Mouse (Mus musculus) heart, embryonic 10.5 days (tissue): ENCODE data around the gene Epdr1. TPM values are rescaled to one million over a fixed set of nuclear protein-coding genes. Genes with fewer than 3 reads are reported as not detected.
A peak's percentile ranks its signal among the peaks of the same experiment; 100 is the strongest.

Source experiments
- DNase-seq: peaks from one replicate; pipeline ENCODE4 v3.0.0-alpha.2; 2017; ENCODE audit warnings: low spot score
- H3K27ac ChIP-seq: fragments of 300-500 bp; sonication (generic); 2 replicates; pipeline ENCODE4 v1.5.1; 2016; ENCODE audit warnings: mild to moderate bottlenecking
- H3K27me3 ChIP-seq: fragments of 300-500 bp; sonication (generic); 2 replicates; pipeline ENCODE4 v1.6.1; 2016; ENCODE audit warnings: mild to moderate bottlenecking; ENCODE audit not compliant: poor library complexity, insufficient read depth, severe bottlenecking
- H3K36me3 ChIP-seq: fragments of 300-500 bp; sonication (generic); 2 replicates; pipeline ENCODE4 v1.6.1; 2016; ENCODE audit warnings: mild to moderate bottlenecking, moderate library complexity
- H3K4me1 ChIP-seq: fragments of 300-500 bp; sonication (generic); 2 replicates; pipeline ENCODE4 v1.6.1; 2016; ENCODE audit warnings: mild to moderate bottlenecking
- H3K4me3 ChIP-seq: fragments of 300-500 bp; sonication (generic); 2 replicates; pipeline ENCODE4 v1.5.1; 2016; ENCODE audit warnings: mild to moderate bottlenecking, moderate library complexity
- H3K9me3 ChIP-seq: fragments of 300-500 bp; sonication (generic); 2 replicates; pipeline ENCODE4 v1.6.1; 2016; ENCODE audit warnings: mild to moderate bottlenecking, moderate library complexity
- WGBS: fragments of 180-500 bp; shearing (Covaris S2); methylation state at CpG from one replicate; pipeline ENCODE4 v1.1.7; 2016; 5-methylcytosine and 5-hydroxymethylcytosine counted together
- polyA plus RNA-seq: library from polyadenylated mRNA; unstranded; fragments of >200 nt; fragmentation: Nextera tagmentation; extraction: Ambion mirVana; gene quantifications from 2 replicates; pipeline ENCODE4 v1.2.1, GENCODE M21; 2016

Epdr1 gene
- 21.0 and 33.2 TPM in 2 replicates for polyA plus RNA-seq

GRCm38 (mm10) chr13:19619216-19619927 lies at the start of gene Epdr1:
Gene Epdr1 (minus strand): TSS chr13:19619927.
- H3K9me3 ChIP-seq = no peaks in the 10 kb centered on the region
- peak within 1 kb of the TSS; percentile 94 for H3K27ac ChIP-seq
- H3K36me3 ChIP-seq = no peaks in the 10 kb centered on the region
- H3K4me1 ChIP-seq = peaks cover 14% of the 10 kb centered on the region
- WGBS = under 1% methylated on average over 46 of the region's 46 CpGs
- peak within 1 kb of the TSS; percentile 89 for H3K4me3 ChIP-seq
- peaks cover 24% of the 10 kb centered on the region for H3K27me3 ChIP-seq
- peak; percentile 86 for DNase-seq

- WGBS = 74% methylated on average over 4 of the region's 4 CpGs
- H3K4me3 ChIP-seq = no peak overlapping the region
- no peaks in the 10 kb centered on the region for H3K4me1 ChIP-seq
- no peaks in the 10 kb centered on the region for H3K27me3 ChIP-seq
- H3K27ac ChIP-seq = no peak overlapping the region
- no peak for DNase-seq
- H3K9me3 ChIP-seq = no peaks in the 10 kb centered on the region
- no peaks in the 10 kb centered on the region for H3K36me3 ChIP-seq
Measured at GRCm38 (mm10) chr13:19668355-19669140, 48.8 kb upstream of the Epdr1 start.

GRCm38 (mm10) chr13:19652405-19652804 lies 32.7 kb upstream of the Epdr1 start:
- Histone ChIP-seq H3K27ac (no peak overlapping the region), H3K36me3 (no peaks in the 10 kb centered on the region), H3K4me3 (no peak overlapping the region), H3K27me3 (no peaks in the 10 kb centered on the region), H3K9me3 (no peaks in the 10 kb centered on the region), H3K4me1 (no peaks in the 10 kb centered on the region)
- WGBS = 79% methylated on average over 2 of the region's 2 CpGs
- no peak for DNase-seq

- WGBS = 92% methylated on average over 2 of the region's 2 CpGs
- Histone ChIP-seq H3K9me3 (no peaks in the 10 kb centered on the region), H3K36me3 (no peaks in the 10 kb centered on the region), H3K27me3 (no peaks in the 10 kb centered on the region), H3K4me3 (no peak overlapping the region), H3K4me1 (no peaks in the 10 kb centered on the region), H3K27ac (no peak overlapping the region)
- DNase-seq = no peak
Measured at GRCm38 (mm10) chr13:19649824-19650223, 30.1 kb upstream of the Epdr1 start.

GRCm38 (mm10) chr13:19644225-19644624 lies 24.5 kb upstream of the Epdr1 start:
- H3K27ac ChIP-seq = no peak overlapping the region
- no peaks in the 10 kb centered on the region for H3K36me3 ChIP-seq
- DNase-seq = no peak
- no peaks in the 10 kb centered on the region for H3K9me3 ChIP-seq
- 56% methylated on average over 2 of the region's 2 CpGs for WGBS
- H3K27me3 ChIP-seq = no peaks in the 10 kb centered on the region
- no peaks in the 10 kb centered on the region for H3K4me1 ChIP-seq
- H3K4me3 ChIP-seq = no peak overlapping the region

- 68% methylated on average over 1 of the region's 1 CpGs for WGBS
- no peaks in the 10 kb centered on the region for H3K36me3 ChIP-seq
- no peaks in the 10 kb centered on the region for H3K27me3 ChIP-seq
- H3K9me3 ChIP-seq = no peaks in the 10 kb centered on the region
- H3K4me3 ChIP-seq = no peak overlapping the region
- no peak overlapping the region for H3K27ac ChIP-seq
- no peaks in the 10 kb centered on the region for H3K4me1 ChIP-seq
- no peak for DNase-seq
Measured at GRCm38 (mm10) chr13:19643519-19643918, 23.8 kb upstream of the Epdr1 start.

- Histone ChIP-seq H3K36me3 (no peaks in the 10 kb centered on the region), H3K27me3 (no peaks in the 10 kb centered on the region), H3K4me1 (no peaks in the 10 kb centered on the region), H3K4me3 (no peak overlapping the region), H3K27ac (no peak overlapping the region), H3K9me3 (no peaks in the 10 kb centered on the region)
- 84% methylated on average over 2 of the region's 2 CpGs for WGBS
- no peak for DNase-seq
Measured at GRCm38 (mm10) chr13:19640203-19640851, 20.6 kb upstream of the Epdr1 start.

GRCm38 (mm10) chr13:19636131-19636530 lies 16.4 kb upstream of the Epdr1 start:
- no peaks in the 10 kb centered on the region for H3K36me3 ChIP-seq
- no peaks in the 10 kb centered on the region for H3K4me1 ChIP-seq
- H3K9me3 ChIP-seq = no peaks in the 10 kb centered on the region
- no peak for DNase-seq
- H3K27ac ChIP-seq = no peak overlapping the region
- H3K27me3 ChIP-seq = no peaks in the 10 kb centered on the region
- WGBS = 59% methylated on average over 4 of the region's 4 CpGs
- no peak overlapping the region for H3K4me3 ChIP-seq

- Histone ChIP-seq H3K4me3 (no peak overlapping the region), H3K4me1 (no peaks in the 10 kb centered on the region), H3K27me3 (no peaks in the 10 kb centered on the region), H3K9me3 (no peaks in the 10 kb centered on the region), H3K27ac (no peak overlapping the region), H3K36me3 (no peaks in the 10 kb centered on the region)
- no peak for DNase-seq
- WGBS = 93% methylated on average over 5 of the region's 5 CpGs
Measured at GRCm38 (mm10) chr13:19630768-19631709, 11.3 kb upstream of the Epdr1 start.

- H3K27ac ChIP-seq = no peak overlapping the region
- H3K27me3 ChIP-seq = peaks cover 24% of the 10 kb centered on the region
- H3K4me1 ChIP-seq = peaks cover 7% of the 10 kb centered on the region
- no peak for DNase-seq
- no peak overlapping the region for H3K4me3 ChIP-seq
- H3K9me3 ChIP-seq = no peaks in the 10 kb centered on the region
- H3K36me3 ChIP-seq = no peaks in the 10 kb centered on the region
- 80% methylated on average over 1 of the region's 1 CpGs for WGBS
Measured at GRCm38 (mm10) chr13:19626473-19626872, 6.7 kb upstream of the Epdr1 start.

- WGBS = 79% methylated on average over 11 of the region's 11 CpGs
- no peak for DNase-seq
- peaks cover 33% of the 10 kb centered on the region for H3K27me3 ChIP-seq
- no peak overlapping the region for H3K27ac ChIP-seq
- no peak overlapping the region for H3K4me3 ChIP-seq
- H3K9me3 ChIP-seq = no peaks in the 10 kb centered on the region
- H3K36me3 ChIP-seq = no peaks in the 10 kb centered on the region
- peaks cover 7% of the 10 kb centered on the region for H3K4me1 ChIP-seq
Measured at GRCm38 (mm10) chr13:19624632-19625320, 5.0 kb upstream of the Epdr1 start.
